Mouse (Mus musculus) olfactory bulb, adult 2 months (tissue): ENCODE measurements around the gene Myadml2.

Source experiments
- CTCF ChIP-seq: fragments of 200-500 bp; IDR thresholded peaks from 2 replicates; pipeline ENCODE4 v1.5.1; 2012; ENCODE audit warnings: low read depth, mild to moderate bottlenecking, low read length, moderate library complexity; ENCODE audit not compliant: insufficient read depth
- POLR2A ChIP-seq: fragments of 200-500 bp; IDR thresholded peaks from 2 replicates; pipeline ENCODE4 v1.6.1; 2012; ENCODE audit warnings: mild to moderate bottlenecking, low read depth, low read length, moderate library complexity; ENCODE audit not compliant: insufficient read depth

GRCm38 (mm10) chr11:120642939-120643600 lies 4.9 kb downstream of the Myadml2 start:
- no peak for TF ChIP-seq CTCF
- TF ChIP-seq POLR2A: no peak
